Mouse (Mus musculus) liver, embryonic 15.5 days (tissue): Measurements from ENCODE around the gene Kpna4. TPM values are rescaled to one million over a fixed set of nuclear protein-coding genes. Genes with fewer than 3 reads are reported as not detected.

Experiments used
- ATAC-seq: fragments of 200-750 bp; cut with Nextera tagmentation; 2 replicates; pipeline ENCODE4 v1.8.0; 2017; ENCODE audit warnings: moderate number of reproducible peaks, mild to moderate bottlenecking, moderate library complexity; ENCODE audit not compliant: insufficient read depth
- H3K27ac ChIP-seq: fragments of 300-500 bp; sonication (generic); replicated peaks from 2 replicates; pipeline ENCODE4 v1.5.1; 2015; ENCODE audit warnings: mild to moderate bottlenecking, inconsistent platforms
- H3K27me3 ChIP-seq: fragments of 300-500 bp; sonication (generic); 2 replicates; pipeline ENCODE4 v1.6.1; 2015; ENCODE audit warnings: mild to moderate bottlenecking, inconsistent platforms
- H3K36me3 ChIP-seq: fragments of 300-500 bp; sonication (generic); replicated peaks from 2 replicates; pipeline ENCODE4 v1.6.1; 2015; ENCODE audit warnings: moderate library complexity, mild to moderate bottlenecking, inconsistent platforms
- H3K4me1 ChIP-seq: fragments of 300-500 bp; sonication (generic); replicated peaks from 2 replicates; pipeline ENCODE4 v1.6.1; 2015; ENCODE audit warnings: inconsistent platforms
- H3K4me2 ChIP-seq: fragments of 300-500 bp; sonication (generic); 2 replicates; pipeline ENCODE4 v1.6.1; 2015; ENCODE audit warnings: moderate library complexity, mild to moderate bottlenecking, inconsistent platforms
- H3K4me3 ChIP-seq: fragments of 300-500 bp; sonication (generic); replicated peaks from 2 replicates; pipeline ENCODE4 v1.5.1; 2015; ENCODE audit warnings: mild to moderate bottlenecking, inconsistent platforms
- H3K9ac ChIP-seq: fragments of 300-500 bp; sonication (generic); 2 replicates; pipeline ENCODE4 v1.6.1; 2015; ENCODE audit warnings: moderate library complexity, mild to moderate bottlenecking, inconsistent platforms
- H3K9me3 ChIP-seq: fragments of 300-500 bp; sonication (generic); replicated peaks from 2 replicates; pipeline ENCODE4 v1.6.1; 2016; ENCODE audit warnings: inconsistent platforms
- WGBS: fragments of 180-500 bp; shearing (Covaris S2); methylation state at CpG from one replicate; pipeline ENCODE4 v1.1.7; 2015; ENCODE audit warnings: mixed read lengths; ENCODE audit not compliant: insufficient replicate concordance; 5-methylcytosine and 5-hydroxymethylcytosine counted together
- polyA plus RNA-seq: library from polyadenylated mRNA; unstranded; fragments of >200 nt; fragmentation: Nextera tagmentation; extraction: Ambion mirVana; gene quantifications from 2 replicates; pipeline ENCODE4 v1.2.1, GENCODE M21; 2015

Kpna4 gene
- 11.9 and 12.8 TPM in 2 replicates for polyA plus RNA-seq

- Histone ChIP-seq H3K27me3 (no peaks in the 10 kb centered on the region), H3K4me3 (peak within 1 kb of the TSS; percentile 97), H3K27ac (peak within 1 kb of the TSS; percentile 95)
These were observed at the start of gene Kpna4 for GRCm38 (mm10) chr3:69126509-69127345. Kpna4 (minus strand) TSS chr3:69127113.

GRCm38 (mm10) chr3:69175229-69175628 is 48.3 kb upstream of the Kpna4 start:
- WGBS: 49% methylated on average over 1 of the region's 1 CpGs
- H3K4me1 ChIP-seq: no peaks in the 10 kb centered on the region
- no peaks in the 10 kb centered on the region for H3K27me3 ChIP-seq
- no peaks in the 10 kb centered on the region for H3K9me3 ChIP-seq
- no peak overlapping the region for H3K4me3 ChIP-seq
- no peak for ATAC-seq
- no peak overlapping the region for H3K9ac ChIP-seq
- no peaks in the 10 kb centered on the region for H3K36me3 ChIP-seq
- H3K27ac ChIP-seq: no peak overlapping the region
- no peak overlapping the region for H3K4me2 ChIP-seq

More at GRCm38 (mm10) chr3:69126509-69127345, at the start of gene Kpna4:
- peak; percentile 89 for ATAC-seq
- Histone ChIP-seq H3K36me3 (no peaks in the 10 kb centered on the region), H3K9me3 (no peaks in the 10 kb centered on the region), H3K4me1 (peaks cover 26% of the 10 kb centered on the region), H3K9ac (peak within 1 kb of the TSS; percentile 89), H3K4me2 (peak within 1 kb of the TSS; percentile 91)
- WGBS: under 1% methylated on average over 106 of the region's 107 CpGs

GRCm38 (mm10) chr3:69171123-69171522 is 44.2 kb upstream of the Kpna4 start:
- H3K9me3 ChIP-seq: no peaks in the 10 kb centered on the region
- no peak overlapping the region for H3K4me3 ChIP-seq
- no peaks in the 10 kb centered on the region for H3K36me3 ChIP-seq
- H3K27me3 ChIP-seq: no peaks in the 10 kb centered on the region
- no peaks in the 10 kb centered on the region for H3K4me1 ChIP-seq
- WGBS: 26% methylated on average over 4 of the region's 4 CpGs
- no peak overlapping the region for H3K9ac ChIP-seq
- no peak overlapping the region for H3K27ac ChIP-seq
- H3K4me2 ChIP-seq: no peak overlapping the region
- ATAC-seq: no peak

GRCm38 (mm10) chr3:69169796-69170195 is 42.9 kb upstream of the Kpna4 start:
- no peaks in the 10 kb centered on the region for H3K4me1 ChIP-seq
- no peak for ATAC-seq
- no peak overlapping the region for H3K27ac ChIP-seq
- no peaks in the 10 kb centered on the region for H3K9me3 ChIP-seq
- no peak overlapping the region for H3K9ac ChIP-seq
- no peak overlapping the region for H3K4me2 ChIP-seq
- WGBS: 66% methylated on average over 5 of the region's 5 CpGs
- H3K4me3 ChIP-seq: no peak overlapping the region
- H3K36me3 ChIP-seq: no peaks in the 10 kb centered on the region
- no peaks in the 10 kb centered on the region for H3K27me3 ChIP-seq

- H3K27me3 ChIP-seq: no peaks in the 10 kb centered on the region
- no peaks in the 10 kb centered on the region for H3K36me3 ChIP-seq
- 74% methylated on average over 9 of the region's 9 CpGs for WGBS
- H3K9me3 ChIP-seq: no peaks in the 10 kb centered on the region
- no peaks in the 10 kb centered on the region for H3K4me1 ChIP-seq
- H3K27ac ChIP-seq: no peak overlapping the region
- no peak overlapping the region for H3K4me2 ChIP-seq
- H3K9ac ChIP-seq: no peak overlapping the region
- H3K4me3 ChIP-seq: no peak overlapping the region
- ATAC-seq: no peak
These were observed 41.8 kb upstream of the Kpna4 start for GRCm38 (mm10) chr3:69168724-69169123.

- Histone ChIP-seq H3K4me3 (no peak overlapping the region), H3K9ac (no peak overlapping the region), H3K9me3 (no peaks in the 10 kb centered on the region), H3K4me2 (no peak overlapping the region), H3K27me3 (no peaks in the 10 kb centered on the region), H3K27ac (no peak overlapping the region), H3K36me3 (no peaks in the 10 kb centered on the region), H3K4me1 (no peaks in the 10 kb centered on the region)
- 29% methylated on average over 6 of the region's 6 CpGs for WGBS
- ATAC-seq: no peak
These were observed 36.1 kb upstream of the Kpna4 start for GRCm38 (mm10) chr3:69163057-69163456.

GRCm38 (mm10) chr3:69160429-69160828 is 33.5 kb upstream of the Kpna4 start:
- no peak overlapping the region for H3K4me3 ChIP-seq
- no peak overlapping the region for H3K4me2 ChIP-seq
- no peak overlapping the region for H3K27ac ChIP-seq
- WGBS: 33% methylated on average over 1 of the region's 1 CpGs
- no peaks in the 10 kb centered on the region for H3K27me3 ChIP-seq
- H3K9me3 ChIP-seq: no peaks in the 10 kb centered on the region
- H3K9ac ChIP-seq: no peak overlapping the region
- ATAC-seq: no peak
- H3K4me1 ChIP-seq: no peaks in the 10 kb centered on the region
- no peaks in the 10 kb centered on the region for H3K36me3 ChIP-seq

- no peaks in the 10 kb centered on the region for H3K9me3 ChIP-seq
- no peak overlapping the region for H3K4me3 ChIP-seq
- no peaks in the 10 kb centered on the region for H3K36me3 ChIP-seq
- H3K4me1 ChIP-seq: no peaks in the 10 kb centered on the region
- H3K27me3 ChIP-seq: no peaks in the 10 kb centered on the region
- no peak overlapping the region for H3K27ac ChIP-seq
- no peak overlapping the region for H3K9ac ChIP-seq
- 29% methylated on average over 2 of the region's 2 CpGs for WGBS
- ATAC-seq: no peak
- H3K4me2 ChIP-seq: no peak overlapping the region
These were observed 32.6 kb upstream of the Kpna4 start for GRCm38 (mm10) chr3:69159501-69159900.

- no peak for ATAC-seq
- Histone ChIP-seq H3K4me1 (no peaks in the 10 kb centered on the region), H3K4me2 (no peak overlapping the region), H3K9ac (no peak overlapping the region), H3K36me3 (no peaks in the 10 kb centered on the region), H3K4me3 (no peak overlapping the region), H3K27me3 (no peaks in the 10 kb centered on the region), H3K9me3 (no peaks in the 10 kb centered on the region), H3K27ac (no peak overlapping the region)
- 50% methylated on average over 5 of the region's 5 CpGs for WGBS
These were observed 31.0 kb upstream of the Kpna4 start for GRCm38 (mm10) chr3:69157886-69158285.

GRCm38 (mm10) chr3:69156484-69156883 is 29.6 kb upstream of the Kpna4 start:
- H3K27ac ChIP-seq: no peak overlapping the region

GRCm38 (mm10) chr3:69154691-69155090 is 27.8 kb upstream of the Kpna4 start:
- Histone ChIP-seq H3K9ac (no peak overlapping the region), H3K36me3 (no peaks in the 10 kb centered on the region), H3K4me1 (no peaks in the 10 kb centered on the region), H3K9me3 (no peaks in the 10 kb centered on the region), H3K27ac (no peak overlapping the region), H3K4me2 (no peak overlapping the region), H3K27me3 (no peaks in the 10 kb centered on the region), H3K4me3 (no peak overlapping the region)
- 27% methylated on average over 2 of the region's 2 CpGs for WGBS
- no peak for ATAC-seq

More at GRCm38 (mm10) chr3:69156484-69156883, 29.6 kb upstream of the Kpna4 start:
- Histone ChIP-seq H3K9me3 (no peaks in the 10 kb centered on the region), H3K27me3 (no peaks in the 10 kb centered on the region), H3K36me3 (no peaks in the 10 kb centered on the region), H3K4me3 (no peak overlapping the region), H3K4me1 (no peaks in the 10 kb centered on the region), H3K9ac (no peak overlapping the region), H3K4me2 (no peak overlapping the region; the same call in 1 of the 2 replicates)
- no peak for ATAC-seq
- 43% methylated on average over 13 of the region's 13 CpGs for WGBS
